Mouse (Mus musculus) T-helper 17 cell (primary cell): ENCODE data around the gene Gm10408.

Source experiments
- in situ Hi-C, 2 experiments: fragments of 300-600 bp; cut with MboI, MseI; formaldehyde crosslinking; loops; 1 replicate in 1 of 2; 2 replicates in 1 of 2; pipeline ENCODE4 v1.15.1; 2025; ENCODE audit warnings: high pct_unique_total_duplicates in 2 of 2

Gene Gm10408

GRCm38 (mm10) chr14:3449079-3449478 lies at the start of gene Gm10408:
TSS of gene Gm10408 (plus strand) at chr14:3449379.
- in situ Hi-C loops, result loop anchor here in 1 of 2 experiments (25.0 kb wide), 1 partner anchor 388 kb away; the partner anchor contains the start of gene Gm3033

GRCm38 (mm10) chr14:3412314-3412713 lies 36.9 kb upstream of the Gm10408 start, which contains the start of gene Gm10409:
TSS of gene Gm10409 (plus strand) at chr14:3412614.
- in situ Hi-C loops, result loop anchor here (5.0 to 25.0 kb wide), 3 partner anchors 225 to 1325 kb away; partner anchors contain the start of genes Gm3012 (in 1 of the 2), Gm3020 (in 1 of the 2) and Gm3252 (in 1 of the 2)

GRCm38 (mm10) chr14:3427803-3428202 lies 21.4 kb upstream of the Gm10408 start, which contains the start of gene Gm3005:
TSS of gene Gm3005 (plus strand) at chr14:3428103.
- in situ Hi-C loops, result loop anchor here in 1 of 2 experiments (25.0 kb wide), 1 partner anchor 409 kb away; the partner anchor contains the start of gene Gm3033
